Mouse (Mus musculus) forebrain, embryonic 13.5 days (tissue): ENCODE measurements around the gene Tas1r3. TPM values are rescaled to one million over a fixed set of nuclear protein-coding genes. Genes with fewer than 3 reads are reported as not detected.
A peak's percentile ranks its signal among the peaks of the same experiment; 100 is the strongest.

ENCODE experiments used
- ATAC-seq: fragments of 200-750 bp; cut with Nextera tagmentation; 2 replicates; pipeline ENCODE4 v1.8.0; 2017
- H3K27ac ChIP-seq: fragments of 300-500 bp; sonication (generic); 2 replicates; pipeline ENCODE4 v1.5.1; 2015; ENCODE audit warnings: inconsistent platforms, mild to moderate bottlenecking, moderate library complexity
- H3K27me3 ChIP-seq: fragments of 300-500 bp; sonication (generic); 2 replicates; pipeline ENCODE4 v1.6.1; 2015; ENCODE audit warnings: mild to moderate bottlenecking, inconsistent platforms
- H3K36me3 ChIP-seq: fragments of 300-500 bp; sonication (generic); 2 replicates; pipeline ENCODE4 v1.6.1; 2015; ENCODE audit warnings: mild to moderate bottlenecking, inconsistent platforms; ENCODE audit not compliant: poor library complexity, severe bottlenecking
- H3K4me1 ChIP-seq: fragments of 300-500 bp; sonication (generic); 2 replicates; pipeline ENCODE4 v1.6.1; 2015; ENCODE audit warnings: inconsistent platforms
- H3K4me2 ChIP-seq: fragments of 300-500 bp; sonication (generic); 2 replicates; pipeline ENCODE4 v1.6.1; 2015; ENCODE audit warnings: inconsistent platforms, mild to moderate bottlenecking, moderate library complexity
- H3K4me3 ChIP-seq: fragments of 300-500 bp; sonication (generic); 2 replicates; pipeline ENCODE4 v1.5.1; 2015; ENCODE audit warnings: mild to moderate bottlenecking, inconsistent platforms
- H3K9ac ChIP-seq: fragments of 300-500 bp; sonication (generic); 2 replicates; pipeline ENCODE4 v1.6.1; 2015; ENCODE audit warnings: mild to moderate bottlenecking, inconsistent platforms
- H3K9me3 ChIP-seq: fragments of 300-500 bp; sonication (generic); replicated peaks from 2 replicates; pipeline ENCODE4 v1.6.1; 2016; ENCODE audit warnings: inconsistent platforms
- WGBS: fragments of 180-500 bp; shearing (Covaris S2); methylation state at CpG from one replicate; pipeline ENCODE4 v1.1.7; 2015; 5-methylcytosine and 5-hydroxymethylcytosine counted together
- polyA plus RNA-seq: library from polyadenylated mRNA; unstranded; fragments of >200 nt; fragmentation: Nextera tagmentation; extraction: Ambion mirVana; gene quantifications from 2 replicates; pipeline ENCODE4 v1.2.1, GENCODE M21; 2015

Tas1r3 gene
- polyA plus RNA-seq, 1 experiment from 2014 or later: 0.58 TPM

DNA sequence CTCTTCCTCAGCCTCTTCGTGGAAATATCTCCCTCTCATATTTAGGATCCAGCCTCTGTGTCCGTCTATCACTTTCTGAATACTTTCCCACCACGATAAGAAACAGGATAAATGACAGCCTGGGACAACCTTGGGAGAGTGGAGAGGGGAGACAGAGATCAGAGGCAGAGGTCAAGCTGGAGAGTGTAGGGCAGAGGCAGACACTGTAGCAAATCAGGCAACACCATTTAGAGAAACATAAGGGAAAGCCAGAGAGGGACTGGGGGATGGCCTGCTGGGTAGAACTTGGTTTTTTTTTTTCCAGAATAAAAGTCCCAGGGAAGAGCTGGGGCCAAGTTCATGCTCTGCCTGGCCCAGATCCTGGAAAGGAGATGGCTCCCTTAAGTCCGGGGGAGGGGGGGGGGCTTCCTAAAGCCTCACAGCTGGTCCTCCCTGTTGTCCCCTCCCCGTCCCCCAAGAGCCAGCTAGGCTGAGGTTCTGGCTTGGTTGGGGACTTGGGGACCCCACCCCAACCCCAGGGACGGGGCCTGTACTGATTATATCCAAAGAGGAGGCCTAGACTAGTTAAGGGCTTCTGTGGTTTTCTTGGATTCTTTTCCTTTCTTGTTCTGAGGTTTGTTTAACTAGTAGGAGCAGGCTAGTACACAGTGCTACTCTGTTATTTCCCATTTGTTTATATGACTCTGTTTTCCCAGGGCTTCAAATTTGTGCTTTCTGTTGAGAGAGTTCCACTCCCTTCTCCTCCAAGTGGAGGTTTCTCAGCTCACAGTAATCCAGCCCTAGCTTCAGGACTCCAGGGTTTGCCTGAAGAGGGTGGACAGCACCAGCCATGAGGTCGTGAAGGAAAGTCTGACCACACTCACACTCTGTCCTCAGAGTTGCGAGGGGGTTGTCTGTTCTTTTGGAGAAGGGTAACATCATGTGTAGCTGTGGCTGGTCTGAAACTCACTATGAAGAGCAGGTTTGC, 24.7 kb downstream of the Tas1r3 start:
- H3K4me2 ChIP-seq: no peak overlapping the region
- H3K4me3 ChIP-seq: no peak overlapping the region
- H3K36me3 ChIP-seq: peaks cover under 1% of the 10 kb centered on the region; the same call in 1 of the 2 replicates
- peaks cover 15% of the 10 kb centered on the region for H3K27me3 ChIP-seq
- no peaks in the 10 kb centered on the region for H3K9me3 ChIP-seq
- H3K27ac ChIP-seq: no peak overlapping the region
- ATAC-seq: no peak
- H3K4me1 ChIP-seq: peaks cover 30% of the 10 kb centered on the region
- 67% methylated on average over 8 of the region's 8 CpGs for WGBS
- H3K9ac ChIP-seq: no peak overlapping the region

DNA sequence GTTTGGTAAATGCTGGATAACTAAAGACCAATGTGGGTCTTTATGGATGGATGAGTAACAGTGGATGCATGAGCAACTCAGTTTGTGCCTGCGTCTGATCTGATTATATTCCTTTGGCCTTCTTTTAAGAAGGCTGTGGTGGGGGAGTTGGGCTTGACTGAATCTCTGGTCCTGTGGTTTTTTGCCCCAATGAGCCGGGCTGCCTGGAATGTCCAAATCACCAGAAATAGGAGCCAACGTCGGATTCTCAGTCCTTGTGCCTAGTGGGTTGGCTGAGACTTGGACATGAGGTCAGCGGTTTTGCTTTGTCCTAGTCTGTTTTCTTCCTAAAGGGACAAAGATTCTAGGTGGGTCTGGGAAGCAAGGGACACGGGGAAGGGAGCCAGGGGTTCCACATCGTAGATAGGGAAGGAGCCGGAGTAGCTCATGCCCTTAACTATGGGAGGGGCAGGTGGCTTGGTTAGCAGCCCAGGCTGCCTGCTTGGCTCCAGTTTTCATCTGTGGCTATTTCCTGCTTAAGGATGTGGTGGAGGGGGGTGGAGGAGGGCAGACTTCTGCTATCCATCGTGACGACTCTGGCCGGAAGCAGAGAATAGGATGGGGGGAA, 25.7 kb downstream of the Tas1r3 start:
- 86% methylated on average over 11 of the region's 11 CpGs for WGBS
- no peak for ATAC-seq

DNA sequence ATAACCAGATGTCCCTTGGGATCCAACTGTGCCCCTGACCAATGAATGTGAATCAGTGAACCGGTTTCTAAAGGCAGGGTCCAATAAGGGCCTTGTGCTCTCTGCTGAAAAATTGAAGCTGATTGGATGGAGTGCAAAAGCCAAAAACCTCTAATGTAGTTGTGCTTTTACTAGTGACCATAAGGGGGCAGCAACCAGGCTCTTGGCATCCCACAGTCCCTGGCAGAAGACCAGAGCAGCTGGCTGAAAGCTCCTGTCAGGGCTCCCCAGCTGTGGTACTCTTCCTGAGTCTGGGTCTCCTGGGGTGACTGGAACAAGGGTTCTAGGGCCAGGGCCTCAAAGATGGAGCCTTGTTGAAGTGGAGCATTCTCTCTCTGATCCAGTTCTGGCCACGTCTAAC, 29.3 kb downstream of the Tas1r3 start:
- Histone ChIP-seq H3K36me3 (peaks cover 15% of the 10 kb centered on the region), H3K4me3 (no peak overlapping the region), H3K9me3 (no peaks in the 10 kb centered on the region), H3K4me2 (no peak overlapping the region), H3K27me3 (no peaks in the 10 kb centered on the region), H3K4me1 (peaks cover 25% of the 10 kb centered on the region), H3K9ac (no peak overlapping the region), H3K27ac (peak overlapping the region; percentile 41; the same call in 1 of the 2 replicates)
- WGBS: 33% methylated on average over 2 of the region's 2 CpGs
- ATAC-seq: no peak

More for the DNA sequence above, 25.7 kb downstream of the Tas1r3 start:
- Histone ChIP-seq H3K9me3 (no peaks in the 10 kb centered on the region), H3K36me3 (peaks cover 10% of the 10 kb centered on the region), H3K4me1 (peaks cover 40% of the 10 kb centered on the region), H3K4me3 (no peak overlapping the region), H3K27ac (no peak overlapping the region), H3K9ac (no peak overlapping the region), H3K27me3 (peaks cover 15% of the 10 kb centered on the region), H3K4me2 (no peak overlapping the region)

DNA sequence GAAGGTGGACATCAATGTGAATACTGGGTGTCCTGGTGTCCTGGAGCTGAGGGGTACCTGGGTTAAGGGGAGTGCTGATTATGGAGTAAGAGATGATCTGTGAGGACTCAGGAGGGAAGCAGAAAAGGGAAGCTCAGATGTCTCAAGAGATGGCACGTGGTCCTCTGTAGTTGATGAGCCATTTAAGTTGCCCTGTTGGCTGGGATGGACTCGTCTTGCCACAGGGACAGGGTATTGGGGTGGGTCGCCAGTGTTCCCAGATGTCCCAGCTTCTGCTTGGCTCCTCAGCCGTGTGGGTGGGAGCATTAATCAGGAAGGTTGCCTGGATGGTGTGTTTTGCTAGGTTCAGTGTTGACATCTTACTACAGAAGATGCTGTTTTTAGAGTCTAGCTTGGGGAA, 29.9 kb downstream of the Tas1r3 start:
- no peak overlapping the region for H3K4me3 ChIP-seq
- peak overlapping the region; percentile 99; the same call in 1 of the 2 replicates for H3K4me2 ChIP-seq
- peaks cover 18% of the 10 kb centered on the region for H3K36me3 ChIP-seq
- H3K9me3 ChIP-seq: no peaks in the 10 kb centered on the region
- H3K27ac ChIP-seq: no peak overlapping the region
- H3K9ac ChIP-seq: no peak overlapping the region
- H3K27me3 ChIP-seq: no peaks in the 10 kb centered on the region
- 87% methylated on average over 4 of the region's 4 CpGs for WGBS
- peaks cover 25% of the 10 kb centered on the region for H3K4me1 ChIP-seq
- ATAC-seq: no peak

DNA sequence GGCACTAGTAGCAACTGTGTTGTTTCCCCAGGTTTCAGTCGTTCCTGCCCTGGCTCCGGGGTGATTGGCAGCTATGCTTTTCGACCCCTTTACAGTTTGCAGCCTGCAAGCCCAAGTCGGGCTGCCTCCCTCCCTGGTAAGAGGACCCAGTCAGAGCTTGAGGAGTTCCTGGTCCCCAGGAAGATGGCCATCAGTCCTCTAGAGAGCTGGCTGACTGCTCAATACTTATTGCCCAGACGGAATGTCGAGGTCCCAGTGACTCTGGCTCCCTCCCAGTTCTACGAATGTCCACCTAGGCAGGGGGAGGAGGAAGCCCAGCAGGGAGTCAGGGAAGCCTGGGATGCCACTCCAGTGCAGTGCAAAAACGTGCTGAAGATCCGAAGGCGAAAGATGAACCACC, 30.8 kb downstream of the Tas1r3 start:
- Histone ChIP-seq H3K27me3 (no peaks in the 10 kb centered on the region), H3K9ac (peak overlapping the region; percentile 93), H3K4me3 (peak overlapping the region; percentile 91), H3K4me2 (peak overlapping the region; percentile 99), H3K27ac (peak overlapping the region; percentile 89; the same call in 1 of the 2 replicates), H3K4me1 (peaks cover 25% of the 10 kb centered on the region), H3K9me3 (no peaks in the 10 kb centered on the region), H3K36me3 (peaks cover 27% of the 10 kb centered on the region)
- 54% methylated on average over 10 of the region's 10 CpGs for WGBS
- no peak for ATAC-seq

DNA sequence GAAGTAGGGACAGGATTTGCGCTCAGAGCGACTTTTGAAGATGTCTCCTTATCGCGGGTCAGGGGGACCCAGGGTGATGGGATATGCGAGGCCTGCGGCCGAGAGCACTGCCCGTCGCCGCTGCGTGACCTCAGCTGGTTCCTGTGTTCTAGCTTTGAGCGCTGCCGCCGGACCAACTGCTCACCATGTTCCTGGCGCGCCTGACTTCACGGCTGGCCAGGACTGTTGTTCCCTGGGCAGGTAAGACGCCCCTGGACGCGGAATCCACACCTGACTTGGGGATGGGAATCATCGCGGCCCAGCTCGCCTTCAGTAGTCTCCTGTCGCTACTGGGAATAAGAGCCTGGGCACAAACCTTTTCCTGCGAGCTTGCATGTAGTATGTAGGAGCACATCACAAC, 31.3 kb downstream of the Tas1r3 start:
- Histone ChIP-seq H3K36me3 (peaks cover 32% of the 10 kb centered on the region), H3K27me3 (no peaks in the 10 kb centered on the region), H3K9ac (peak overlapping the region; percentile 93), H3K4me3 (peak overlapping the region; percentile 91), H3K4me2 (peak overlapping the region; percentile 99), H3K4me1 (peaks cover 25% of the 10 kb centered on the region), H3K9me3 (no peaks in the 10 kb centered on the region), H3K27ac (peak overlapping the region; percentile 89)
- ATAC-seq: no peak
- WGBS: 1% methylated on average over 25 of the region's 25 CpGs

DNA sequence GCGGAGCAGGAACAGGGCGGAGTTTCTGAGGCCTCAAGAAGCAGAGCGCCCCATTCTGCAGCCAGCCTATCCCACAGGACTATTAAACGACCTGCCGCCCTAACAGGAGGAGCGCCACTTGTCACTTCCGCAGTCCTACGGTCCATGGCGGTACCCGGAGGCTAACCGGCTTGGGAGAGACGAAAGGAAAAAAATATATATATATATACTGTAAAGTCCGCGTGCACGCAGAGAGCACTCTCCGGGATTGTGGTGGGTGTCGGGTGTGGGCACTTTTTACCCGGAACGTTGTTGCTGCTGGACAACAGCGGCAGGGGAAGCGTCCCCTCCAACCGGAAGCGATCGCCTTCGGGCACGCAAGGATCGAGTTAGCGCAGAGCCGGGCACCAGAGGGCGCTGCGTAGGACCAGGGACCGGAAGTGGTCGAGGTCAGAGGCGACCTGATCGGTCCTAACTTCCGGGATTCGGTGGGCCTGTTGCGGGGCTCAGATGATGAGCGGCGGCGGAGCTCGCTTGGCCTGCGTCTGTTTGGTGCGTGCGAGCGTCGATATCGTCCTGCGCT, 31.9 kb downstream of the Tas1r3 start, which contains the start of gene Aurkaip1:
TSS of gene Aurkaip1 (plus strand) at position 68 of the 562 bp plus-strand sequence.
- peak within 1 kb of the TSS; percentile 93 for H3K9ac ChIP-seq
- H3K4me1 ChIP-seq: peaks cover 25% of the 10 kb centered on the region
- ATAC-seq: peak; percentile 95
- H3K9me3 ChIP-seq: no peaks in the 10 kb centered on the region
- H3K36me3 ChIP-seq: peaks cover 37% of the 10 kb centered on the region
- peak within 1 kb of the TSS; percentile 91 for H3K4me3 ChIP-seq
- H3K4me2 ChIP-seq: peak within 1 kb of the TSS; percentile 99
- peak within 1 kb of the TSS; percentile 89 for H3K27ac ChIP-seq
- WGBS: under 1% methylated on average over 49 of the region's 49 CpGs
- H3K27me3 ChIP-seq: no peaks in the 10 kb centered on the region

DNA sequence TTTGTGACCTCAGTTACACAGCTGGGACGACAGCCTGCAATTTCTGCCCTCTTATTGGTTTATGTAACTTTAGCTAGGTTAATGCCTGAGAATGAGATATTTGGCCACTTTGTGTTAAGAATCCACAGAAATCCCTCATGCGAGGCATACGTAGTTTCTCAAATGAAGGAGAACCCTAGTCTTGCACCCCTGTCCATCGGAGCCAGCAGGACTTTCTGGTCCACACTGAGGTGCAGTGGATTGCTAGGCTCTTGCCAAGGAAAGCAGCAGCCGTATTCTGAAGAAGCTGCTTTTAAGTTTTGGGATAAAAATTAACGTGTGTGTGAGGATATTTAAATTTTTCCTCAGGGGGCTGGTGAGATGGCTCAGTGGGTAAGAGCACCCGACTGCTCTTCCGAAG, 32.6 kb downstream of the Tas1r3 start:
- Histone ChIP-seq H3K27ac (0 out of 2 replicates have a peak overlapping the region, but pooled peaks have one; percentile 27), H3K27me3 (no peaks in the 10 kb centered on the region), H3K9ac (no peak overlapping the region), H3K4me1 (peaks cover 25% of the 10 kb centered on the region), H3K36me3 (peaks cover 41% of the 10 kb centered on the region), H3K4me2 (peak overlapping the region; percentile 99), H3K9me3 (no peaks in the 10 kb centered on the region), H3K4me3 (peak overlapping the region; percentile 91)
- 51% methylated on average over 8 of the region's 8 CpGs for WGBS
- no peak for ATAC-seq

DNA sequence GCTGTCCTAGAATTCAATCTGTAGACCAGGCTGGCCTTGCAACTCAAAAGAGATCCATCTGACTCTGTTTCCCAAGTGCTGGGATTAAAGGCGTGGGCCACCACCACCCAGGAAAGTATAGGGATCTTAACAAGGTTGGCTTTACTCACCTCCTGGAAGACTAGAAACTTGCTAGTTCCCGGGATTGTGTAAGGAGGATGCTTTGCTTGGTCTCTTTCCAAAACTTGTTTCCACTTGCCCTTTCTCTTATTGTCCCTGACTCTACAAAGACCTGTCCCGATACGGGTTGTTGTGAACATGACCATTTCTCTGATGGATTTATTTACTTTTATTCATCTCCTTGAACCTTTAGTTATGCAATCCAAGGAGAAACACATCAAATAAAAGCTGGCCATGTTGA, 33.3 kb downstream of the Tas1r3 start:
- Histone ChIP-seq H3K9me3 (no peaks in the 10 kb centered on the region), H3K36me3 (peaks cover 48% of the 10 kb centered on the region), H3K4me2 (no peak overlapping the region), H3K4me3 (no peak overlapping the region), H3K27ac (no peak overlapping the region), H3K27me3 (no peaks in the 10 kb centered on the region), H3K9ac (no peak overlapping the region), H3K4me1 (peaks cover 25% of the 10 kb centered on the region)
- ATAC-seq: no peak
- whole genome bisulfite sequencing: 96% methylated on average over 4 of the region's 4 CpGs

DNA sequence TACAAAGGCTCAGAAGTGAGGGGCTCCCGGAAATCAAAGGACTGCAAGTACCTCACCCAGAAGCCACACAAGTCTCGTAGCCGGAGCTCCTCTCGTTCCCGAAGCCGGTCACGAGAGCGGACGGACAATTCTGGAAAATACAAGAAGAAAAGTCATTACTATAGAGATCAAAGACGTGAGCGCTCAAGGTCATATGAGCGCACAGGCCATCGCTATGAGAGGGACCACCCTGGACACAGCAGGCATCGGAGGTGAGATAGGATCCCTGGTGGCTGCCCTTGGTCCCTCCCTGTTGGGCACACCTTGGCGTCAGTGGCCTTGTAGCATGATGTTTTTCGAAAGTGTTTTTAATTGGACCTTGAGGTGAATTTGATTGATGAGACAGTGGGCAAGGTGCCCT, 39.7 kb downstream of the Tas1r3 start:
- peaks cover 94% of the 10 kb centered on the region for H3K36me3 ChIP-seq
- ATAC-seq: no peak
- H3K27ac ChIP-seq: no peak overlapping the region
- no peaks in the 10 kb centered on the region for H3K9me3 ChIP-seq
- no peak overlapping the region for H3K4me2 ChIP-seq
- WGBS: 96% methylated on average over 16 of the region's 16 CpGs
- no peak overlapping the region for H3K9ac ChIP-seq
- no peaks in the 10 kb centered on the region for H3K4me1 ChIP-seq
- H3K27me3 ChIP-seq: no peaks in the 10 kb centered on the region
- H3K4me3 ChIP-seq: no peak overlapping the region

DNA sequence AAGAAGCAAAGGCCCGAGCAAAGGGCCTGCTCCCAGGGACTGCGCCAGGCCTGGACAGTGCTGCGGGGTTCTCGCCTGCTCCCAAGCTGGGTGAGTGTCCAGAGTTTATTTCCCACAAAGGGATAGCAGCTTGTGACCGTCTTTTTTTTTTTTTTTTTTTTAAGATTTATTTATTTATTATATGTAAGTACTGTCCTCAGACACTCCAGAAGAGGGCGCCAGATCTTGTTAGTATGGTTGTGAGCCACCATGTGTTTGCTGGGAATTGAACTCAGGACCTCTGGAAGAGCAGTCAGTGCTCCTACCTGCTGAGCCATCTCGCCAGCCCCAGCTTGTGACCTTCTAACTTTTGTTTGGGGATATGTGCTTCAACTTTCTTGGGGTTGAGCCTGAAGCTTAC, 42.1 kb downstream of the Tas1r3 start:
- H3K4me2 ChIP-seq: no peak overlapping the region
- no peak overlapping the region for H3K9ac ChIP-seq
- no peaks in the 10 kb centered on the region for H3K27me3 ChIP-seq
- H3K36me3 ChIP-seq: peaks cover 95% of the 10 kb centered on the region
- H3K27ac ChIP-seq: no peak overlapping the region
- ATAC-seq: no peak
- no peaks in the 10 kb centered on the region for H3K9me3 ChIP-seq
- no peaks in the 10 kb centered on the region for H3K4me1 ChIP-seq
- 83% methylated on average over 7 of the region's 7 CpGs for WGBS
- no peak overlapping the region for H3K4me3 ChIP-seq

DNA sequence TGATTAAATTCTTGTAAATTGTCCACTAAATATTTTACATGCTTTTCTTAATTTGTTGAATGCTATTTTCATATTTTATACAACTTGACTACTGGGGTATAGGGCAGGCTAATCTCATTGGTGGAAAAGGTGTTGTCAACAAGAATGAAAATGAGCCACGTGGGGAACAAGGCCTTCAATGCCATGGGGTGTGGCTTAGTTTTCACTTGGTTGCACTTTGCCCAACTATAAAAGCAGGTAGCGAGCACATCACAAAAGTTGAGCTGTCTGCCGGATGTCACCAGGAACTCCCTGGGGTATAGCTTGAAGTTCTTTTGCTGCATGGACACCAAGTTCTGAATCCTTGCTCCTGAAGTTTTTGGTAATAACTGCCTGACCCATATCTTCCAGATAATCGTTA, 45.6 kb downstream of the Tas1r3 start:
- Histone ChIP-seq H3K9me3 (no peaks in the 10 kb centered on the region), H3K9ac (no peak overlapping the region), H3K4me1 (peaks cover 19% of the 10 kb centered on the region), H3K27me3 (no peaks in the 10 kb centered on the region), H3K27ac (no peak overlapping the region), H3K36me3 (peaks cover 86% of the 10 kb centered on the region), H3K4me3 (no peak overlapping the region), H3K4me2 (no peak overlapping the region)
- ATAC-seq: no peak
- WGBS: 74% methylated on average over 4 of the region's 4 CpGs
